Mouse (Mus musculus) stomach, postnatal 0 days (tissue): ENCODE measurements around the gene Dazl.

ENCODE experiments used
- CTCF ChIP-seq: IDR thresholded peaks from 2 replicates; pipeline ENCODE4 v1.5.1; 2016; ENCODE audit warnings: antibody characterized with exemption, low read depth, mild to moderate bottlenecking, moderate library complexity
- EP300 ChIP-seq: optimal IDR thresholded peaks from 2 replicates; pipeline ENCODE3; 2016; ENCODE audit warnings: antibody characterized with exemption

- TF ChIP-seq CTCF (no peak), EP300 (no peak)
Measured at GRCm38 (mm10) chr17:50302867-50303266, 9.4 kb upstream of the Dazl start.
